26 mouse cellular contexts compared by ENCODE assay signal in the genomic region with DNA sequence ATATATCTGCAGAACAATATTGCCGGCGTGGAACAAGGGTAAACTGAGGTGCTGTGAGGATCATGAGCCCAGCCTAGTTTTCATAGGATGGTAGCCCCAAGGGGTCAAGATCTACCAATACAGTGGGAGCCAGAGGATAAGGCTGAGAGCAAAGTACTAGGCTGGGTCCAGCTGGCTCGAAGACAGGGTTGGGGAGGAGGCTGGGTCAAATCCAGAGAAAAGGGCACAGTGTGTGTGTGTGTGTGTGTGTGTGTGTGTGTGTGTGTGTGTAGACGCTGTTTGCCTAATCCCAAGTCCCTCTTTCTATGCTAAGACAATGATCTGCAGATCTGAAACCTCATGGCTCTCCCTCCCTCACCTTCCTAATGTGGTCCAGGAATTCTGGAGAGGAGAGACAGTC. TPM values are rescaled to one million over a fixed set of nuclear protein-coding genes. Genes with fewer than 3 reads are reported as not detected.
DNase-seq lines count a peak whose midpoint lies in the region; ATAC-seq and TF ChIP-seq lines count a peak whose summit lies in the region.
"Had no signal": no experiment of that assay in that cellular context is flagged by ENCODE, and none has a peak within 500 bp of the region (broad histone marks: within the 10 kb centered on the region; RNA-seq: fewer than 3 reads in every experiment).

No protein-coding gene starts in this region.

- H3K27ac ChIP-seq in heart, embryonic 15.5 days, result no peak overlapping the region
- H3K27ac ChIP-seq in liver, adult 2 months (replicated peaks; ENCODE audit: insufficient read depth, low read depth, low read length), result no peak overlapping the region
- no peak overlapping the region for H3K27ac ChIP-seq in liver, embryonic 12.5 days
- H3K27ac ChIP-seq: forebrain, embryonic 10.5 days; hindbrain, embryonic 12.5 days; hindbrain, embryonic 15.5 days had no signal

- peaks cover 51% of the 10 kb centered on the region for H3K27me3 ChIP-seq in heart, embryonic 15.5 days
- peaks cover 7% of the 10 kb centered on the region; the same call in 1 of the 2 replicates for H3K27me3 ChIP-seq in liver, adult 2 months (ENCODE audit: control insufficient read depth, insufficient read depth, low read length)
- H3K27me3 ChIP-seq in liver, embryonic 12.5 days (replicated peaks), result peaks cover 69% of the 10 kb centered on the region
- H3K27me3 ChIP-seq: CH12.LX had no signal

- peaks cover 10% of the 10 kb centered on the region for H3K4me1 ChIP-seq in heart, embryonic 15.5 days (replicated peaks)
- no peaks in the 10 kb centered on the region; the same call in 1 of the 2 replicates for H3K4me1 ChIP-seq in liver, adult 2 months (ENCODE audit: control insufficient read depth, insufficient read depth, low read length)
- H3K4me1 ChIP-seq in liver, embryonic 12.5 days, result 0 out of 2 replicates have a peak, but pooled peaks cover 7% of the 10 kb centered on the region
- no peaks in the 10 kb centered on the region; the same call in 1 of the 2 replicates for H3K4me1 ChIP-seq in lung, adult 2 months (ENCODE audit: control insufficient read depth, insufficient read depth, low read length)

- no peaks in the 10 kb centered on the region for H3K9me3 ChIP-seq in heart, embryonic 15.5 days (replicated peaks)
- H3K9me3 ChIP-seq in liver, embryonic 12.5 days (replicated peaks), result no peaks in the 10 kb centered on the region
- H3K9me3 ChIP-seq: forebrain, embryonic 10.5 days; G1E; heart, embryonic 12.5 days; hindbrain, embryonic 12.5 days; hindbrain, embryonic 15.5 days had no signal

- intact Hi-C loops in heart, postnatal 14 days (cut with DNase I), result no loop called here

- TF ChIP-seq CTCF in liver, adult 2 months (IDR thresholded peaks at IDR 0.05; ENCODE audit: low read depth, low read length), result no peak
- TF ChIP-seq CTCF in lung, adult 2 months (IDR thresholded peaks at IDR 0.05; ENCODE audit: insufficient read depth, low read length), result no peak

- H3K36me3 ChIP-seq in heart, embryonic 15.5 days, result no peaks in the 10 kb centered on the region
- H3K36me3 ChIP-seq in liver, adult 2 months (ENCODE audit: control insufficient read depth, insufficient read depth, low read length), result no peaks in the 10 kb centered on the region
- no peaks in the 10 kb centered on the region for H3K36me3 ChIP-seq in liver, embryonic 12.5 days
- H3K36me3 ChIP-seq: forebrain, embryonic 10.5 days; G1E; heart, embryonic 12.5 days; hindbrain, embryonic 12.5 days; hindbrain, embryonic 15.5 days had no signal

- WGBS in heart, embryonic 15.5 days, result 77% methylated on average over 4 of the region's 4 CpGs
- 49% methylated on average over 4 of the region's 4 CpGs for WGBS in liver, adult 2 months
- WGBS in liver, embryonic 12.5 days (ENCODE audit: insufficient replicate concordance), result 58% methylated on average over 4 of the region's 4 CpGs
- 74% methylated on average over 4 of the region's 4 CpGs for WGBS in lung, adult 2 months

- no peaks in the 10 kb centered on the region for H3K79me2 ChIP-seq in liver, adult 2 months (ENCODE audit: control insufficient read depth, insufficient read depth, low read length)

- peak; percentile 32 for ATAC-seq in heart, embryonic 15.5 days (replicated peaks; ENCODE audit: insufficient number of reproducible peaks, insufficient read depth, low FRiP score, low read depth)
- ATAC-seq in liver, embryonic 12.5 days, result no peak
- ATAC-seq: forebrain, embryonic 14.5 days; forebrain, postnatal 0 days; Patski had no signal

- no peak overlapping the region for H3K4me2 ChIP-seq in heart, embryonic 15.5 days
- H3K4me2 ChIP-seq in liver, embryonic 12.5 days, result no peak overlapping the region
- H3K4me2 ChIP-seq: heart, embryonic 12.5 days; hindbrain, embryonic 12.5 days; hindbrain, embryonic 15.5 days had no signal

- no peak for DNase-seq in heart, postnatal 14 days
- DNase-seq in liver, adult 2 months (ENCODE audit: extremely low read depth, low read depth, low spot score), result peak; percentile 82
- DNase-seq in lung, postnatal 14 days, result peak; percentile 20
- no peak for DNase-seq in lung, adult 2 months
- DNase-seq in lung, postnatal 4 days, result peak; percentile 10 to 44
- DNase-seq: adrenal gland, adult 8-10 months; B cell, adult 2 months; cerebellum, adult 18-20 months; cerebellum, adult 9-10 months; forebrain, postnatal 0 days; gastrocnemius, postnatal 25 days; heart, adult 18-20 months had no signal

- no peak for TF ChIP-seq POLR2A in liver, adult 2 months (IDR thresholded peaks at IDR 0.05; ENCODE audit: extremely low read depth, insufficient read depth, low read length)
- TF ChIP-seq POLR2A in lung, adult 2 months (IDR thresholded peaks at IDR 0.05; ENCODE audit: borderline replicate concordance, extremely low read depth, low read depth, low read length), result no peak

- no peak overlapping the region for H3K9ac ChIP-seq in heart, embryonic 15.5 days
- H3K9ac ChIP-seq in liver, adult 2 months (ENCODE audit: low read depth, low read length), result no peak overlapping the region
- no peak overlapping the region for H3K9ac ChIP-seq in liver, embryonic 12.5 days
- H3K9ac ChIP-seq: forebrain, postnatal 0 days; heart, embryonic 12.5 days; hindbrain, embryonic 12.5 days; hindbrain, embryonic 15.5 days had no signal

- H3K4me3 ChIP-seq in heart, embryonic 15.5 days, result no peak overlapping the region
- H3K4me3 ChIP-seq in liver, adult 2 months (ENCODE audit: insufficient read depth, low read depth, low read length), result no peak overlapping the region; the same call in 1 of the 2 replicates
- no peak overlapping the region for H3K4me3 ChIP-seq in liver, embryonic 12.5 days
- no peak overlapping the region for H3K4me3 ChIP-seq in lung, adult 2 months (replicated peaks; ENCODE audit: extremely low read depth, low read depth, low read length)
- H3K4me3 ChIP-seq: forebrain, embryonic 10.5 days; heart, embryonic 12.5 days; hindbrain, embryonic 12.5 days; hindbrain, embryonic 15.5 days had no signal

RNA-seq across cellular contexts. Expression of a gene that starts 2.0 kb away (rescaled TPM):
- polyA plus RNA-seq in heart, embryonic 15.5 days (2015; fragmentation: Nextera tagmentation; extraction: Ambion mirVana), result 0.31 and 0.56 TPM in 2 replicates
- total RNA-seq in heart, postnatal 14 days (2021), result not detected
- 0.13 and 0.18 TPM in 2 replicates for total RNA-seq in liver, adult 2 months (2014; rRNA removed)
- polyA plus RNA-seq in liver, adult 2 months (2012; rRNA removed), result 0.19 and 0.23 TPM in 2 replicates
- 0.17 TPM in 1 of 2 replicates, not detected in the other for polyA plus RNA-seq in liver, embryonic 12.5 days (2016; fragmentation: Nextera tagmentation; extraction: Ambion mirVana)
- 4.8 and 7.8 TPM in 2 replicates for polyA plus RNA-seq in lung, adult 2 months (2012; rRNA removed)
- total RNA-seq: CH12.LX; gastrocnemius, adult 8-10 months; heart, adult 18-20 months; heart, postnatal 25 days had no signal
- polyA plus RNA-seq: embryonic facial prominence, embryonic 11.5 days; G1E; heart, embryonic 12.5 days; heart, embryonic 16.5 days had no signal

RNA-seq across cellular contexts. Expression of a gene that starts 46.6 kb away (rescaled TPM):
- 29.4 and 31.0 TPM in 2 replicates for polyA plus RNA-seq in heart, embryonic 15.5 days (2015; fragmentation: Nextera tagmentation; extraction: Ambion mirVana)
- total RNA-seq in heart, postnatal 14 days (2021), result 10 to 100 TPM; 48.1 to 53.0 TPM
- total RNA-seq in liver, adult 2 months (2014; rRNA removed), result 915 and 1,082 TPM in 2 replicates
- 816 and 942 TPM in 2 replicates for polyA plus RNA-seq in liver, adult 2 months (2012; rRNA removed)
- polyA plus RNA-seq in liver, embryonic 12.5 days (2016; fragmentation: Nextera tagmentation; extraction: Ambion mirVana), result 44.8 and 49.2 TPM in 2 replicates
- polyA plus RNA-seq in lung, adult 2 months (2012; rRNA removed), result 54.5 and 69.7 TPM in 2 replicates

RNA-seq across cellular contexts. Expression of a gene that starts 47.4 kb away (rescaled TPM):
- 10.4 and 12.8 TPM in 2 replicates for polyA plus RNA-seq in heart, embryonic 15.5 days (2015; fragmentation: Nextera tagmentation; extraction: Ambion mirVana)
- 10 to 100 TPM; 11.5 to 11.9 TPM for total RNA-seq in heart, postnatal 14 days (2021)
- 11.6 and 16.2 TPM in 2 replicates for total RNA-seq in liver, adult 2 months (2014; rRNA removed)
- polyA plus RNA-seq in liver, adult 2 months (2012; rRNA removed), result 13.0 and 14.7 TPM in 2 replicates
- 7.1 and 7.3 TPM in 2 replicates for polyA plus RNA-seq in liver, embryonic 12.5 days (2016; fragmentation: Nextera tagmentation; extraction: Ambion mirVana)
- polyA plus RNA-seq in lung, adult 2 months (2012; rRNA removed), result 15.1 and 15.7 TPM in 2 replicates

Comparison
In these comparisons a context has a peak if more than half of its experiments do, and no peak if none do; other contexts are left out.
1. DNase-seq: peak in liver, adult 2 months (single experiment), lung, postnatal 14 days (single experiment) and lung, postnatal 4 days (2 of 2); none in heart, postnatal 14 days (0 of 2) and lung, adult 2 months (single experiment).
2. RNA of a gene that starts 46.6 kb away (polyA plus RNA-seq): 816 to 942 TPM in liver, adult 2 months; 54.5 to 69.7 TPM in lung, adult 2 months, 44.8 to 49.2 TPM in liver, embryonic 12.5 days and 29.4 to 31.0 TPM in heart, embryonic 15.5 days; every median in the first group is over 10 times any median in the second.